ENCODE assay signal across 18 mouse cellular contexts in genomic region chr14:32735356-32735755, GRCm38 (mm10). TPM values are rescaled to one million over a fixed set of nuclear protein-coding genes. Genes with fewer than 3 reads are reported as not detected.
DNase-seq lines count a peak whose midpoint lies in the region; ATAC-seq lines count a peak whose summit lies in the region.
"Had no signal": no experiment of that assay in that cellular context is flagged by ENCODE, and none has a peak within 500 bp of the region (broad histone marks: within the 10 kb centered on the region; RNA-seq: fewer than 3 reads in every experiment).

No protein-coding gene starts in this region.

- H3K27me3 ChIP-seq in hindbrain, embryonic 11.5 days (ENCODE audit: control insufficient read depth, insufficient read depth, low read length): no peaks in the 10 kb centered on the region
- H3K27me3 ChIP-seq: forebrain, embryonic 15.5 days; heart, embryonic 15.5 days; liver, embryonic 12.5 days; neural tube, embryonic 12.5 days; stomach, embryonic 15.5 days had no signal

- DNase-seq in gastrocnemius, postnatal 14 days: peak; percentile 38
- DNase-seq in gastrocnemius, postnatal 36 days: no peak
- DNase-seq in urinary bladder, postnatal 14 days (ENCODE audit: low spot score): peak; percentile 8
- no peak for DNase-seq in urinary bladder, postnatal 10 days (ENCODE audit: low spot score)
- peak; percentile 58 for DNase-seq in lung, postnatal 10 days
- DNase-seq in hindbrain, embryonic 11.5 days (ENCODE audit: low spot score): no peak
- DNase-seq in left cerebral cortex, postnatal 36 days (ENCODE audit: low spot score in 2 of 2): no peak
- DNase-seq: adrenal gland, adult 2 months; cerebellum, adult 18-20 months; thymus, postnatal 25 days had no signal

- no peaks in the 10 kb centered on the region for H3K9me3 ChIP-seq in hindbrain, embryonic 11.5 days (ENCODE audit: control insufficient read depth, low read length)
- H3K9me3 ChIP-seq: forebrain, embryonic 15.5 days; heart, embryonic 15.5 days; liver, embryonic 12.5 days; stomach, embryonic 15.5 days had no signal

- ATAC-seq in granulocyte monocyte progenitor cell, adult 5-6 weeks (replicated peaks; ENCODE audit: poor library complexity, severe bottlenecking): no peak
- ATAC-seq in hindbrain, embryonic 11.5 days (ENCODE audit: low FRiP score): no peak
- ATAC-seq: forebrain, embryonic 15.5 days; liver, embryonic 12.5 days had no signal

- WGBS in hindbrain, embryonic 11.5 days: 85% methylated on average over 2 of the region's 2 CpGs

- H3K27ac ChIP-seq in hindbrain, embryonic 11.5 days (ENCODE audit: low read depth, low read length): no peak overlapping the region
- H3K27ac ChIP-seq: forebrain, embryonic 15.5 days; heart, embryonic 15.5 days; layer of hippocampus, adult 2 months; liver, embryonic 12.5 days; neural tube, embryonic 12.5 days; stomach, embryonic 15.5 days had no signal

- no peaks in the 10 kb centered on the region for H3K4me1 ChIP-seq in hindbrain, embryonic 11.5 days (replicated peaks; ENCODE audit: control insufficient read depth, insufficient read depth, low read length)
- H3K4me1 ChIP-seq: forebrain, embryonic 15.5 days; heart, embryonic 15.5 days; liver, embryonic 12.5 days; neural tube, embryonic 12.5 days; stomach, embryonic 15.5 days had no signal

- no peaks in the 10 kb centered on the region for H3K36me3 ChIP-seq in hindbrain, embryonic 11.5 days (ENCODE audit: control insufficient read depth, insufficient read depth, low read length)
- H3K36me3 ChIP-seq: forebrain, embryonic 15.5 days; heart, embryonic 15.5 days; liver, embryonic 12.5 days; neural tube, embryonic 12.5 days; stomach, embryonic 15.5 days had no signal

- no peak overlapping the region for H3K9ac ChIP-seq in hindbrain, embryonic 11.5 days (ENCODE audit: low read depth, low read length)
- H3K9ac ChIP-seq: forebrain, embryonic 15.5 days; heart, embryonic 15.5 days; liver, embryonic 12.5 days; neural tube, embryonic 12.5 days; stomach, embryonic 15.5 days had no signal

- no peak overlapping the region for H3K4me3 ChIP-seq in hindbrain, embryonic 11.5 days (ENCODE audit: low read depth, low read length)
- H3K4me3 ChIP-seq: forebrain, embryonic 15.5 days; heart, embryonic 15.5 days; layer of hippocampus, adult 2 months; liver, embryonic 12.5 days; neural tube, embryonic 12.5 days; stomach, embryonic 15.5 days had no signal

- no peak overlapping the region for H3K4me2 ChIP-seq in hindbrain, embryonic 11.5 days (replicated peaks; ENCODE audit: low read depth, low read length)
- H3K4me2 ChIP-seq: forebrain, embryonic 15.5 days; heart, embryonic 15.5 days; liver, embryonic 12.5 days; neural tube, embryonic 12.5 days; stomach, embryonic 15.5 days had no signal

- intact Hi-C loops in gastrocnemius, postnatal 14 days (cut with DNase I; ENCODE audit: low total_unique reads): no loop called here
- intact Hi-C loops in gastrocnemius, postnatal 36 days (cut with DNase I): no loop called here
- intact Hi-C loops in left cerebral cortex, postnatal 36 days (cut with DNase I): no loop called here

RNA-seq across cellular contexts. Expression of gene 3425401B19Rik, which starts 50.3 kb away (rescaled TPM):
- total RNA-seq in gastrocnemius, postnatal 14 days (2021): 100 to 1,000 TPM; 214 to 233 TPM
- 100 to 1,000 TPM; 268 to 399 TPM for total RNA-seq in gastrocnemius, postnatal 36 days (2021)
- not detected in 2 replicates for total RNA-seq in granulocyte monocyte progenitor cell, adult 5-6 weeks (2014; fragmentation: Nextera tagmentation)
- total RNA-seq in granulocyte monocyte progenitor cell, adult 5-6 weeks (2017): not detected in 2 replicates
- 0.06 and 0.17 TPM in 2 replicates for polyA plus RNA-seq in hindbrain, embryonic 11.5 days (2014; fragmentation: Nextera tagmentation; extraction: Ambion mirVana)
- total RNA-seq in left cerebral cortex, postnatal 36 days (2021): under 1 TPM; 0.11 to 0.35 TPM
- total RNA-seq: adrenal gland, adult 2 months; megakaryocyte, adult 5-6 weeks had no signal
- polyA plus RNA-seq: forebrain, embryonic 15.5 days; liver, embryonic 12.5 days had no signal

RNA-seq across cellular contexts. Expression of gene Tmem273, which starts 50.4 kb away (rescaled TPM):
- total RNA-seq in gastrocnemius, postnatal 14 days (2021): under 1 TPM; 0.47 to 0.58 TPM
- under 1 TPM in 1 of 2 experiments, not detected in 1; 0.28 TPM for total RNA-seq in gastrocnemius, postnatal 36 days (2021)
- total RNA-seq in granulocyte monocyte progenitor cell, adult 5-6 weeks (2014; fragmentation: Nextera tagmentation): 5.9 and 9.9 TPM in 2 replicates
- total RNA-seq in granulocyte monocyte progenitor cell, adult 5-6 weeks (2017): 13.4 and 15.6 TPM in 2 replicates
- polyA plus RNA-seq in hindbrain, embryonic 11.5 days (2014; fragmentation: Nextera tagmentation; extraction: Ambion mirVana): 0.71 and 0.86 TPM in 2 replicates
- total RNA-seq in left cerebral cortex, postnatal 36 days (2021): under 1 TPM; 0.61 to 0.76 TPM

Comparison
In these comparisons a context has a peak if more than half of its experiments do, and no peak if none do; other contexts are left out.
1. DNase-seq: peak in gastrocnemius, postnatal 14 days (single experiment), urinary bladder, postnatal 14 days (single experiment) and lung, postnatal 10 days (single experiment); none in gastrocnemius, postnatal 36 days (0 of 2), urinary bladder, postnatal 10 days (single experiment), hindbrain, embryonic 11.5 days (single experiment) and left cerebral cortex, postnatal 36 days (0 of 2).
2. RNA of gene 3425401B19Rik, which starts 50.3 kb away (total RNA-seq): 268 to 399 TPM in gastrocnemius, postnatal 36 days and 214 to 233 TPM in gastrocnemius, postnatal 14 days; 0.11 to 0.35 TPM in left cerebral cortex, postnatal 36 days and not detected in granulocyte monocyte progenitor cell, adult 5-6 weeks; every median in the first group is over 100 times any median in the second.